Mouse (Mus musculus) liver, embryonic 14.5 days (tissue): ENCODE results near the gene Ap5z1.

Experiments
- CTCF ChIP-seq: IDR thresholded peaks from 2 replicates; pipeline ENCODE4 v1.5.1; 2016; ENCODE audit warnings: antibody characterized with exemption, low read depth, control low read depth
- EP300 ChIP-seq: IDR thresholded peaks from 2 replicates; pipeline ENCODE4 v1.6.1; 2016; ENCODE audit warnings: antibody characterized with exemption, low read depth

GRCm38 (mm10) chr5:142434052-142434451, 29.7 kb upstream of the Ap5z1 start:
- TF ChIP-seq EP300 (no peak), CTCF (no peak)
